Mouse (Mus musculus) left cerebral cortex, adult 8-10 months (tissue): ENCODE measurements around the gene Fermt3. TPM values are rescaled to one million over a fixed set of nuclear protein-coding genes. Genes with fewer than 3 reads are reported as not detected.

ENCODE experiments used
- DNase-seq, 2 experiments: peaks; one replicate each; pipeline ENCODE4 v3.0.0; 2022; ENCODE audit warnings: low spot score in 2 of 2
- total RNA-seq, 4 experiments: library from RNA; stranded (reverse); gene quantifications; 2 replicates each; pipeline ENCODE4 v1.2.4; 2022

The Fermt3 gene
- total RNA-seq, 4 experiments from 2014 or later: 4.1 to 11.5 (median 7.1) TPM

- DNase-seq: peak; percentile 41 to 65
These were observed 19.9 kb upstream of the Fermt3 start for GRCm38 (mm10) chr19:7039088-7039720.

- DNase-seq: no peak
These were observed 14.7 kb upstream of the Fermt3 start for GRCm38 (mm10) chr19:7034006-7034405.

- DNase-seq: peak in 1 of 2 experiments; percentile 85
These were observed 10.3 kb upstream of the Fermt3 start for GRCm38 (mm10) chr19:7029531-7029930.

GRCm38 (mm10) chr19:7020224-7020641, 964 bp upstream of the Fermt3 start:
- no peak for DNase-seq

- no peak for DNase-seq
These were observed 723 bp downstream of the Fermt3 start for GRCm38 (mm10) chr19:7018546-7018945.

- no peak for DNase-seq
These were observed 1.5 kb downstream of the Fermt3 start for GRCm38 (mm10) chr19:7017541-7018457.

GRCm38 (mm10) chr19:7014481-7015135, 4.7 kb downstream of the Fermt3 start:
- no peak for DNase-seq

- DNase-seq: no peak
These were observed 5.3 kb downstream of the Fermt3 start for GRCm38 (mm10) chr19:7013984-7014383.

- no peak for DNase-seq
These were observed 6.8 kb downstream of the Fermt3 start for GRCm38 (mm10) chr19:7012426-7012825.

- DNase-seq: no peak
These were observed 12.2 kb downstream of the Fermt3 start for GRCm38 (mm10) chr19:7006892-7007593.

- DNase-seq: no peak
These were observed 19.8 kb downstream of the Fermt3 start for GRCm38 (mm10) chr19:6999360-7000063.

- DNase-seq: peak in 1 of 2 experiments; percentile 11
These were observed 21.5 kb downstream of the Fermt3 start for GRCm38 (mm10) chr19:6997721-6998290.

GRCm38 (mm10) chr19:6996006-6996405, 23.3 kb downstream of the Fermt3 start, which contains the start of the genes Nudt22 and Trpt1:
Nudt22 (minus strand) TSS chr19:6996117.
Trpt1 (plus strand) TSS chr19:6996131.
- peak; percentile 71 to 77 for DNase-seq

GRCm38 (mm10) chr19:6995255-6995991, 23.8 kb downstream of the Fermt3 start:
- no peak for DNase-seq

- DNase-seq: no peak
These were observed 24.8 kb downstream of the Fermt3 start for GRCm38 (mm10) chr19:6994489-6994888.

- DNase-seq: no peak
These were observed 25.3 kb downstream of the Fermt3 start for GRCm38 (mm10) chr19:6994002-6994401.

GRCm38 (mm10) chr19:6993011-6993770, 26.1 kb downstream of the Fermt3 start:
- peak in 1 of 2 experiments; percentile 22 for DNase-seq

- peak; percentile 80 to 96 for DNase-seq
These were observed 27.0 kb downstream of the Fermt3 start, which contains the start of gene Dnajc4 for GRCm38 (mm10) chr19:6992011-6992858. Dnajc4 (minus strand) TSS chr19:6992572.
